Mouse (Mus musculus) adipocyte (in vitro differentiated cells): ENCODE measurements around the gene Fam169b.
"Not testable (repeated sequence)": the region's sequence is repeated elsewhere in the genome, so short reads cannot be mapped to it uniquely, and the experiment has no call there.

Experiments
- DNase-seq: peaks from one replicate; pipeline ENCODE4 v3.0.0-alpha.2; 2016; ENCODE audit warnings: low spot score

Fam169b gene

GRCm38 (mm10) chr7:68286526-68287481 is 13.2 kb downstream of the Fam169b start:
- no peak for DNase-seq

DNA sequence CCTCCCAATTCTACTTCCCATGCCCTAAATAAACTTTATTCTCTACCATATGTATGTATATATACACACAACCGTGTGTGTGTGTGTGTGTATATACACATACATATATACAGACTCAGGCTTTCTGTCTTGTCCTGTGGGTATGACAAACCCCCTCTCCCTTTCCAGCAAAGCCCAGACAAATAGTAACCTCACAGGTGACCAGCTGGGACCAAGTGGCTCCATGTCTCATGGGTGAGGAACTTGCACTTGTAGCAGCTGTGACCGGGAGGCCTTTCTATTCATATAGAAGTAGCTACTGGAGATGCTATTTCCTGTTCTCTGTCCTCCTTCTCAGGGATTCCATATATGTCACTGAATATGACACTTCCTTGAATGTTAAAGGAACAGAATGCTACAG is 13.9 kb downstream of the Fam169b start:
- no peak for DNase-seq

DNA sequence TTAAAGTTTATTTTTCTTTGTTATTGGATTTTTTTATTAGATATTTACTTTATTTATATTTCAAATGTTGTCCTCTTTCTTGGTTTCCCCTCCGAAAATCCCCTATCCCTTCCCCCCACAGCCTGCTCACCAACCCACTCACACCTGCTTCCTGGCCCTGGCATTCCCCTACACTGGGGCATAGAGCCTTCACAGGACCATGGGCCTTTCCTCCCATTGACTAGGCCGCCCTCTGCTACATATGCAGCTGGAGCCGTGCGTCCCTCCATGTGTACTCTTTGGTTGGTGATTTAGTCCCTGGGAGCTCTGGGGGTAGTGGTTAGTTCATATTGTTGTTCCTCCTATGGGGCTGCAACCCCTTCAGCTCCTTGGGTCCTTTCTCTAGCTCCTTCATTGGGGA is 14.4 kb downstream of the Fam169b start:
- not testable (repeated sequence) for DNase-seq

- DNase-seq = no peak
Observed at GRCm38 (mm10) chr7:68289081-68289480, 15.4 kb downstream of the Fam169b start.

DNA sequence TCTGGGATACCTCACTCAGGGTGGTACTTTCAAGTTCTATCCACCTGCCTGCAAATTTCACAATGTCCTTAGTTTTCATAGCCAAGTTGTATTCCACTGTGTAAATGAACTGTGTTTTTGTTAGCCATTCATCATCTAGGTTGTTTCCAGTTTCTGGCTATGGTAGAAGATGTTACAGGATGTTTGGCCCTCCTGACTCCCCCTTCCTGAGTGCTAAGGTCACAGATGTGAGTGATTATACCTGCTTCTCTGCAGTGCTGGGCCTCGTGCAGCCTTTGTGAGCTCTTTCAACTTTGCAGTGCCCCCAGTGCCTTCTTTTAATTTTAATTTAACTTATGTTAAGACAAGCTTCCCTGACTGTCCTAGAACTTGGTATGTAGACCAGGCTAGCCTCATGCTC is 18.0 kb downstream of the Fam169b start:
- DNase-seq = no peak

- DNase-seq = no peak
Observed at GRCm38 (mm10) chr7:68293997-68294789, 20.6 kb downstream of the Fam169b start.

DNA sequence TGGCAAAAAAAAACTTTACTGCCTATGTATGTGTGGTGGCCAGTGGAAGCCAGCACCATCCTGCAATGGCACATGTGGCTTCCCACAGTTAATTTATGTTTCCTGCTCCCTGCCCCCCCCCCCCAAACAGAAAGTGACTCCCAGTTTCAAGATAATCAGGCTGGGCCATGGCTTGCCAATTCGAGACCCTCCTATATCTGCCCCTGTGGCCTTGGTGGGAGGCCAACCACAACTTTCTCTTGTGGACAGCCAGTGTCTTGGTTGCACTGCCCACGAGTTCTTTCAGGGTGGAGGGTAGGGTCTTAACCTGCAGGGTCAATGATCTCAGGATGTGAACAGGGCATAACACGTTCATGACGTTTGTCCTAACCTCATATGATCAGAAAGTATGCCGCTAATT is 22.8 kb downstream of the Fam169b start:
- DNase-seq = no peak

DNA sequence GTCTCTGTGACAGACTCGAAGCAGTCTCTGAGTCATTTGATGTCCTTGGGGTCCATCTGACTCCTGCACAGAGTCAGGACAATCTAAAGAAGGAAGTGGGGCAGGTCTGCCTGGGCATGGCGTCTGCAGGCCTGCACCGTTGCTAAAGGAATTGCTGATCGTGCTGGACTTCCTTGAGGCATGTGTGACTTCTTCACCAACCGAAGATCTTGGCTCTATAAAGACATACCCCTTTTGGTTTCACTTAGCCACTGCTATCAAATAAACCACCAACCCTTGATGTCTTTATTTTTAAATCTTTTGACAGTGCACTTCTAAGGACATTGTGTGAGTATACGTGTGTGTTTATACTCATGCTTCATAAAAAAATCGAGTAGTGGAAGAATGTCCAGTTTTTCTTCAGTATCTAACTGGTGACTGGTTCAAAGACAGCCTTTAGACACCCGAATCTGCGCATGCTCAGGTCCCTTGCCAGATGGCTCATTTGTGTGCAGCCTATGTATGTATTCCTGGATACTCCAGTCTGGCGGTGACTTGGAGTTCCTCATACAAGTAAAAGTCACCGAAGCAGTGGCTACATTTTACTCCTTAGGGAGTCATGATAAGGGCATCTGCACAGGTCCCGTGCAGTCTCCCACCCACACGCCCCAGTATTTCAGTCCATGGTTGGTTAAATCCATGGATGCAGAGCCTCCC is 24.9 kb downstream of the Fam169b start:
- DNase-seq = no peak

- no peak for DNase-seq
Observed at GRCm38 (mm10) chr7:68301160-68301559, 27.5 kb downstream of the Fam169b start.

DNA sequence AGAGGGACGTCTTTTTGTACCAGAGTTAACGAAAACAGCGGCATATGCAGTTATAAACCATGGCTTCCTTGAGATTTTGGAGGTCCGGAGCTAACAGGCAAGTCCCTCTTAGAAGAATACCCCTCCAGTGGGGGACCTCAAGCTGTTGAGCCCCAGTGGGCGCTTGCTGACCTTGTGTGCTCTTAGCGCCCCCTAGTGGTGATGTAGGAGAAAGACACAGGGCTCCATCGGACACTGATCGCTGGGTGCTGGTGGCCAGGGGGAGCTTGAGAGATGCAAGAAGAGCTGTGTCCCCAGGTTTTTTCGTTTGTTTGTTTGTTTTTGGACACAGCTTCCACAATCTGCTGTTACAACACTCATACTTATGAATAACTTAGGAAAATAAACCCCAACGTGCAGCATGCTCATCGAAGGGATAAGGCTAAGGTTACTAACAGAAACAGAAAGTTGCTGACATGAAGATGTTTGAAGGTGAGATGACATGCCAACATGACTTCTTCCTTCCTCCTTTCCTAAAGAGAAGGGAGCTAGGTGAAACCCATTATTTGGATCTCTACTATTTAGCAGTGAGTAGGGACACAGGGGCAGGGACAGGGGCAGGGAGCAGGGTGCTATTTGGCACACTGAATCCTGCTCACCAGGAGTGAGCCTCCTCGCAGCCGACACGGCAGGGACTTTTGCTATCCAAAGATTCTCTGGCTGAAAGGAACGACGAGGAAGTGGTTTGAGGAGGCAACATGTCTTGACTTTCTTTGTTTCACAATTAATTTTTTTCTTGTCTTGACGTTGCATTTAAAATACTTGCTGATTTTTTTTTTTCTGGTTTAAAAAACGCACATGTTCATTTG is 29.2 kb downstream of the Fam169b start:
- peak; percentile 59 for DNase-seq

GRCm38 (mm10) chr7:68303685-68304084 is 30.0 kb downstream of the Fam169b start:
- DNase-seq = no peak

- no peak for DNase-seq
Observed at GRCm38 (mm10) chr7:68305781-68306575, 32.3 kb downstream of the Fam169b start.

- no peak for DNase-seq
Observed at GRCm38 (mm10) chr7:68306756-68307155, 33.1 kb downstream of the Fam169b start.

- DNase-seq = peak; percentile 71
Observed at GRCm38 (mm10) chr7:68311469-68311868, 37.8 kb downstream of the Fam169b start.

DNA sequence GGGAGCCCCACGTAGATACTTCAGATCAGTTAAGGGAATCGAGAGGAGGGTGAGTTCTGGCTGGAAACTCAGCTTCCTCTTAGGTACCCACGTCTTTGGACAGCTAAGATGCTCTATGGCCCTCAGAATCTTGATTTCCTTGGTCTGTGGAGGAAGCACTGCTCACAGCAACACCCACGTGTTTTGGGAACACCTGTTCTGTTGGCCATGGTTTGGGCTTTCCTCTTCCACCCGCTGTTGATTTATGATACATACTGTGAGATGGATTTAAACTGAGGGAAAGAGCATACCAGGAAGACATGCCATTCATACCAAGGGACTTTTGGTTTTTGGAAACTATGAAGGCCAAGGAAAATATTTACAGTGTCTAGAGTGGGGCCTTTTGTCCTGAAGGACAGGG is 38.8 kb downstream of the Fam169b start:
- no peak for DNase-seq

- peak; percentile 38 for DNase-seq
Observed at GRCm38 (mm10) chr7:68313038-68313782, 39.6 kb downstream of the Fam169b start.

GRCm38 (mm10) chr7:68314286-68314685 is 40.6 kb downstream of the Fam169b start:
- DNase-seq = no peak

- DNase-seq = no peak
Observed at GRCm38 (mm10) chr7:68315068-68315467, 41.4 kb downstream of the Fam169b start.

- no peak for DNase-seq
Observed at GRCm38 (mm10) chr7:68318006-68318788, 44.6 kb downstream of the Fam169b start.
